Mouse (Mus musculus) small intestine, adult 2 months (tissue): Measurements from ENCODE around the gene Cacng7.

Source experiments
- CTCF ChIP-seq: fragments of 200-500 bp; IDR thresholded peaks from 2 replicates; pipeline ENCODE4 v1.5.1; 2012; ENCODE audit warnings: low read depth, mild to moderate bottlenecking, control low read depth, inconsistent platforms, low read length, moderate library complexity, mixed read lengths; ENCODE audit not compliant: insufficient replicate concordance, insufficient read length; ENCODE audit errors: extremely low read depth
- POLR2A ChIP-seq: fragments of 200-500 bp; IDR thresholded peaks from 2 replicates; pipeline ENCODE4 v1.6.1; 2012; ENCODE audit warnings: low read depth, mild to moderate bottlenecking, control low read depth, inconsistent platforms, low read length, moderate library complexity

- TF ChIP-seq CTCF (no peak), POLR2A (no peak)
Observed at GRCm38 (mm10) chr7:3310233-3310632, 22.5 kb upstream of the Cacng7 start.
